Mouse (Mus musculus) thymus, postnatal 10 days (tissue): ENCODE data around the gene Smarca5.

Source experiments
- DNase-seq, 2 experiments: peaks; one replicate each; pipeline ENCODE4 v3.0.0; 2021; ENCODE audit warnings: low spot score in 2 of 2

Smarca5 gene

GRCm38 (mm10) chr8:80669277-80669901 lies 69.9 kb downstream of the Smarca5 start:
- no peak for DNase-seq

DNA sequence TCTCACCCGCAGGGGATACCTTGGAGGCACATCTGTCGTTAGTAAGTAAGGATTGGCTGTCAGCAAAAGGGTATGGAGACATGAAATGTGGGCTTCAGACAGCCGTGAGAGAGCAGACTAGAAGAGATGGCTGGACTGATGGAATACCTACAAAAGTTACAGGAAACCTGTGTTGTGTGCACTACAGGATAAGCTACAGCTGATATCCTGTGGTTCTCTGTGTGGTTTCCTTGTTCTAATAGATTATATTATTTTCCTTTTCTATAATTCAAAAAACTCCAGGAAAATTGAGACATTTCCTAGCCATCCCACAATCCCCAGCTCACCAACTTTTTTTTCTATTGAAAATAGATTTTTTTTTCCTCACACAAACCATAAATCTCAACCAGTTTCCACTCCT lies 75.8 kb downstream of the Smarca5 start:
- no peak for DNase-seq

- DNase-seq = no peak
Measured at GRCm38 (mm10) chr8:80661055-80661454, 78.2 kb downstream of the Smarca5 start.

- DNase-seq = no peak
Measured at GRCm38 (mm10) chr8:80657639-80658038, 81.7 kb downstream of the Smarca5 start.
